Mouse (Mus musculus) neural tube, embryonic 15.5 days (tissue): ENCODE results near the gene Cyfip2. TPM values are rescaled to one million over a fixed set of nuclear protein-coding genes. Genes with fewer than 3 reads are reported as not detected.
A peak's percentile ranks its signal among the peaks of the same experiment; 100 is the strongest.

Experiments
- ATAC-seq: fragments of 200-750 bp; cut with Nextera tagmentation; 2 replicates; pipeline ENCODE4 v1.8.0; 2017; ENCODE audit warnings: mild to moderate bottlenecking, moderate TSS enrichment, moderate library complexity; ENCODE audit not compliant: low FRiP score
- H3K27ac ChIP-seq: fragments of 300-500 bp; sonication (generic); replicated peaks from 2 replicates; pipeline ENCODE4 v1.5.1; 2015; ENCODE audit warnings: mild to moderate bottlenecking, inconsistent platforms
- H3K27me3 ChIP-seq: fragments of 300-500 bp; sonication (generic); replicated peaks from 2 replicates; pipeline ENCODE4 v1.6.1; 2015; ENCODE audit warnings: inconsistent platforms
- H3K36me3 ChIP-seq: fragments of 300-500 bp; sonication (generic); 2 replicates; pipeline ENCODE4 v1.6.1; 2015; ENCODE audit warnings: inconsistent platforms
- H3K4me1 ChIP-seq: fragments of 300-500 bp; sonication (generic); 2 replicates; pipeline ENCODE4 v1.6.1; 2015; ENCODE audit warnings: inconsistent platforms
- H3K4me2 ChIP-seq: fragments of 300-500 bp; sonication (generic); 2 replicates; pipeline ENCODE4 v1.6.1; 2015; ENCODE audit warnings: inconsistent platforms, mild to moderate bottlenecking, moderate library complexity
- H3K4me3 ChIP-seq: fragments of 300-500 bp; sonication (generic); replicated peaks from 2 replicates; pipeline ENCODE4 v1.5.1; 2015; ENCODE audit warnings: mild to moderate bottlenecking, inconsistent platforms
- H3K9ac ChIP-seq: fragments of 300-500 bp; sonication (generic); replicated peaks from 2 replicates; pipeline ENCODE4 v1.6.1; 2015; ENCODE audit warnings: mild to moderate bottlenecking, inconsistent platforms
- H3K9me3 ChIP-seq: fragments of 300-500 bp; sonication (generic); replicated peaks from 2 replicates; pipeline ENCODE4 v1.6.1; 2016; ENCODE audit warnings: inconsistent platforms
- WGBS: fragments of 180-500 bp; shearing (Covaris S2); methylation state at CpG from one replicate; pipeline ENCODE4 v1.1.7; 2015; ENCODE audit warnings: mixed read lengths; 5-methylcytosine and 5-hydroxymethylcytosine counted together
- polyA plus RNA-seq: library from polyadenylated mRNA; unstranded; fragments of >200 nt; fragmentation: Nextera tagmentation; extraction: Ambion mirVana; gene quantifications from 2 replicates; pipeline ENCODE4 v1.2.1, GENCODE M21; 2015

Gene Cyfip2
- polyA plus RNA-seq, 1 experiment from 2014 or later: 91.1 TPM

GRCm38 (mm10) chr11:46289022-46289421 is 23.6 kb downstream of the Cyfip2 start:
- ATAC-seq: no peak
- Histone ChIP-seq H3K27me3 (no peaks in the 10 kb centered on the region), H3K9me3 (no peaks in the 10 kb centered on the region), H3K36me3 (peaks cover 40% of the 10 kb centered on the region), H3K9ac (no peak overlapping the region), H3K4me1 (peaks cover 14% of the 10 kb centered on the region), H3K4me3 (no peak overlapping the region), H3K4me2 (no peak overlapping the region), H3K27ac (no peak overlapping the region)
- 28% methylated on average over 4 of the region's 4 CpGs for WGBS

GRCm38 (mm10) chr11:46288091-46288490 is 24.6 kb downstream of the Cyfip2 start:
- 75% methylated on average over 5 of the region's 5 CpGs for WGBS
- H3K36me3 ChIP-seq: peaks cover 50% of the 10 kb centered on the region
- H3K4me1 ChIP-seq: peaks cover 14% of the 10 kb centered on the region
- H3K4me3 ChIP-seq: no peak overlapping the region
- H3K27me3 ChIP-seq: no peaks in the 10 kb centered on the region
- H3K27ac ChIP-seq: no peak overlapping the region
- H3K9ac ChIP-seq: no peak overlapping the region
- H3K4me2 ChIP-seq: no peak overlapping the region
- ATAC-seq: no peak
- H3K9me3 ChIP-seq: no peaks in the 10 kb centered on the region

GRCm38 (mm10) chr11:46286803-46287202 is 25.9 kb downstream of the Cyfip2 start:
- WGBS: 37% methylated on average over 6 of the region's 6 CpGs

DNA sequence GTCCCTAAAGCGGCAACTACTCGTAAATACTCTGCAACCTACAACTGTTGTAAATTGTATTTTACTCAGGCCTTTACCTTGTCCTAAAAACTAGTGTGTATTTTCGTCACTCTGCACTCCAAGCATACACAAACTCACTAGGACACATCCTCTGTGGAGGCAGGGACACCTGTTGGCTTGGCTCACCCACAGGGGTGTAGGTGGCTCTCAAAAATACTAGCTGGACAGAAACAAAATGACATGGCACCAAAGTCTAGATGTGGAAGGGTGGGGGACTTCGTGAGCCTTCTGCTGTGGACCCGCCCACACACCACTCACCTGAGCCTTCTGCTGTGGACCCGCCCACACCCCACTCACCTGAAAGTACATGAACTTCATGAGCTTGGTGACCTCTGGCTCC is 28.9 kb downstream of the Cyfip2 start:
- H3K4me2 ChIP-seq: no peak overlapping the region
- WGBS: 93% methylated on average over 6 of the region's 6 CpGs

More at GRCm38 (mm10) chr11:46286803-46287202, 25.9 kb downstream of the Cyfip2 start:
- Histone ChIP-seq H3K27ac (no peak overlapping the region), H3K4me2 (no peak overlapping the region), H3K27me3 (no peaks in the 10 kb centered on the region), H3K36me3 (peaks cover 63% of the 10 kb centered on the region), H3K9ac (no peak overlapping the region), H3K4me1 (peaks cover 14% of the 10 kb centered on the region), H3K4me3 (no peak overlapping the region), H3K9me3 (no peaks in the 10 kb centered on the region)
- ATAC-seq: no peak

GRCm38 (mm10) chr11:46282612-46283011 is 30.0 kb downstream of the Cyfip2 start:
- 93% methylated on average over 5 of the region's 5 CpGs for WGBS

More for the DNA sequence above, 28.9 kb downstream of the Cyfip2 start:
- no peak for ATAC-seq
- no peak overlapping the region for H3K4me3 ChIP-seq
- no peak overlapping the region for H3K27ac ChIP-seq
- peaks cover 4% of the 10 kb centered on the region; the same call in 1 of the 2 replicates for H3K4me1 ChIP-seq
- no peaks in the 10 kb centered on the region for H3K9me3 ChIP-seq
- no peaks in the 10 kb centered on the region for H3K27me3 ChIP-seq
- H3K36me3 ChIP-seq: peaks cover 75% of the 10 kb centered on the region
- no peak overlapping the region for H3K9ac ChIP-seq

GRCm38 (mm10) chr11:46278709-46279108 is 34.0 kb downstream of the Cyfip2 start:
- ATAC-seq: no peak
- 82% methylated on average over 12 of the region's 12 CpGs for WGBS
- Histone ChIP-seq H3K27ac (no peak overlapping the region), H3K4me2 (no peak overlapping the region), H3K27me3 (no peaks in the 10 kb centered on the region), H3K36me3 (peaks cover 87% of the 10 kb centered on the region), H3K9ac (no peak overlapping the region), H3K9me3 (no peaks in the 10 kb centered on the region), H3K4me1 (no peaks in the 10 kb centered on the region), H3K4me3 (no peak overlapping the region)

More at GRCm38 (mm10) chr11:46282612-46283011, 30.0 kb downstream of the Cyfip2 start:
- no peaks in the 10 kb centered on the region for H3K9me3 ChIP-seq
- no peak overlapping the region for H3K27ac ChIP-seq
- peaks cover 4% of the 10 kb centered on the region; the same call in 1 of the 2 replicates for H3K4me1 ChIP-seq
- ATAC-seq: no peak
- no peak overlapping the region for H3K9ac ChIP-seq
- H3K4me2 ChIP-seq: no peak overlapping the region
- H3K36me3 ChIP-seq: peaks cover 76% of the 10 kb centered on the region
- no peak overlapping the region for H3K4me3 ChIP-seq
- H3K27me3 ChIP-seq: no peaks in the 10 kb centered on the region

DNA sequence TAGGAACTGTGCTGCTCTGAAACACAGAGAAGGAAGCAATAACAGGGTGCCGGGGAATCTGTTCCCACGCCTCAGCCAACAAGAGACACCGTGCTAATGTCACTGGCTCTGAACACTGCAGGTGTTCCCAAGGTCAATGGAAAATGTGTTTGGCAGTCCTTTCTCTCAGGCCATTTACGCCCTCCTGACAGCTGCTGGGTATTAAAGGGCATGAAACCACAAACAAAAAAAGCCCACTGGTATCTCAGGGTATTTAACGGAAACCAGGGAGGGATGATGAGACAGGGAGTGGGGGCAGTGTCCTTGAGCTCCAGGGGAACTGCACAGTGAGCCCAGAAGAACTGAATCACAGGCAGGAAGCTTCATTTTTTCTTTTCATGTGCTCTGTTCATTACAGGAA is 34.5 kb downstream of the Cyfip2 start:
- Histone ChIP-seq H3K9me3 (no peaks in the 10 kb centered on the region), H3K36me3 (peaks cover 87% of the 10 kb centered on the region), H3K4me1 (no peaks in the 10 kb centered on the region), H3K9ac (no peak overlapping the region), H3K27me3 (no peaks in the 10 kb centered on the region), H3K4me3 (no peak overlapping the region), H3K4me2 (no peak overlapping the region), H3K27ac (no peak overlapping the region)
- 50% methylated on average over 5 of the region's 5 CpGs for WGBS
- ATAC-seq: no peak

GRCm38 (mm10) chr11:46276778-46277177 is 35.9 kb downstream of the Cyfip2 start:
- ATAC-seq: no peak
- no peaks in the 10 kb centered on the region for H3K9me3 ChIP-seq
- peaks cover 82% of the 10 kb centered on the region for H3K36me3 ChIP-seq
- WGBS: 49% methylated on average over 5 of the region's 5 CpGs
- H3K4me3 ChIP-seq: no peak overlapping the region
- H3K27me3 ChIP-seq: no peaks in the 10 kb centered on the region
- no peak overlapping the region for H3K27ac ChIP-seq
- no peak overlapping the region for H3K9ac ChIP-seq
- no peak overlapping the region for H3K4me2 ChIP-seq
- H3K4me1 ChIP-seq: no peaks in the 10 kb centered on the region

DNA sequence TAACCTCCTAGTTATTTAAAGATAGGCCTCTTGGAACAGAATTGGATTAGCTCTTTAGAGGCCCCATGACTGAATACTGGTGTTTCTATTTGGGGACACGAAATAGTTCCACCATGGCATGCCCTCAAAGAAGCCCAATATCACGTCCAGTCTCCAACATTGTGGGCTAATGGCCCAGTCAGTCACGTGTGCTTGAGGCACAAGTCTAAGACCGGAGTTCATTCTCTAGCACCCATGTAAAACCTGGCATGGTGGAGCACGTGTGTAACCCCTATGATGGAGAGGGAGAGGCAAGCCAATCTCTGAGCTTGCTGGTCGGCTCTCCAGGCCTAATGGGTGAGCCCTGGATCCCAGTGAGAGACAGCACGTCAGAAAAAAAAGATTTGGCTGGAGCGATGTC is 36.5 kb downstream of the Cyfip2 start:
- Histone ChIP-seq H3K36me3 (peaks cover 82% of the 10 kb centered on the region), H3K27me3 (no peaks in the 10 kb centered on the region), H3K27ac (no peak overlapping the region), H3K4me1 (no peaks in the 10 kb centered on the region), H3K4me2 (no peak overlapping the region), H3K4me3 (no peak overlapping the region), H3K9ac (no peak overlapping the region), H3K9me3 (no peaks in the 10 kb centered on the region)
- no peak for ATAC-seq
- WGBS: 93% methylated on average over 8 of the region's 8 CpGs

DNA sequence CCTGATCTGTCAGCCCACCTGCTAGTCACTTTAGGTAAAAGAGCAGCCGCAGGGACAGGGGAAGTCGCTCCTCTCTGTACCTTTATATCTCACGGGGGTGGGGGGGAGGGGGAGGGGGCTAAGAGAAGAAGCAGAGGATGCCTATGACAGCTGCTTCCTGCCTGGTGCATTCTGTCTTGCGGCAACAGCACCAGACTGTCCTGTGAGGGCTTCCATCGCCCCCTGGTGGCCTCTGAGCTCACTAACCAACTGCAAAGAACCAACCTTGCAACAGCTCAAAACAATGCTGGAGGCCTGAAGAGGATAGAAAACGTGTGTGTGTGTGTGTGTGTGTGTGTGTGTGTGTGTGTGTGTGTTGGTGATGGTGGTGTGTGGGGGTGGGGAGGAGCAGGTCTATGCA is 37.4 kb downstream of the Cyfip2 start:
- no peak overlapping the region for H3K9ac ChIP-seq
- peaks cover 83% of the 10 kb centered on the region for H3K36me3 ChIP-seq
- H3K4me1 ChIP-seq: no peaks in the 10 kb centered on the region
- H3K27ac ChIP-seq: no peak overlapping the region
- no peaks in the 10 kb centered on the region for H3K27me3 ChIP-seq
- WGBS: 10% methylated on average over 6 of the region's 6 CpGs
- ATAC-seq: peak; percentile 80
- H3K9me3 ChIP-seq: no peaks in the 10 kb centered on the region
- H3K4me2 ChIP-seq: no peak overlapping the region
- H3K4me3 ChIP-seq: no peak overlapping the region

DNA sequence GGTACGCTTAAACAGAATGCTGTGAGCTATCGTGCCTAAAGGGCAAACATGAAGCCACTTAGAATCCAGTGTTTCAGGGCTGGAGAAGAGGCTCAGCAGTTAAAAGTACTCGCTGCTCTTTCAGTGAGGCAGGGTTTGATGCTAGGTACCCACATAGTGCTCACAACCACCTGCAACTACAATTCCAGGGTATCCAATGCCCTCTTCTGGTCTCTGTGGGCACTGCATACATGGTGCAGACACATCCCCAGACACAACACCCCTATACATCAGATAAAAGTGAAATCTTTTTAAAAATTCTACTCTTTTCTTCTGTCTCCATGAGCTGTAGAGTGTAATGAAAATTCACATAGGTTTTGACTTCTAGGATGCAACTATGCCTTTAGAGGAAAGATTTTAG is 38.7 kb downstream of the Cyfip2 start:
- H3K4me2 ChIP-seq: no peak overlapping the region
- H3K9ac ChIP-seq: no peak overlapping the region
- H3K9me3 ChIP-seq: no peaks in the 10 kb centered on the region
- no peak overlapping the region for H3K4me3 ChIP-seq
- H3K4me1 ChIP-seq: no peaks in the 10 kb centered on the region
- no peaks in the 10 kb centered on the region for H3K27me3 ChIP-seq
- peaks cover 82% of the 10 kb centered on the region for H3K36me3 ChIP-seq
- no peak for ATAC-seq
- H3K27ac ChIP-seq: no peak overlapping the region
- 97% methylated on average over 3 of the region's 3 CpGs for WGBS

DNA sequence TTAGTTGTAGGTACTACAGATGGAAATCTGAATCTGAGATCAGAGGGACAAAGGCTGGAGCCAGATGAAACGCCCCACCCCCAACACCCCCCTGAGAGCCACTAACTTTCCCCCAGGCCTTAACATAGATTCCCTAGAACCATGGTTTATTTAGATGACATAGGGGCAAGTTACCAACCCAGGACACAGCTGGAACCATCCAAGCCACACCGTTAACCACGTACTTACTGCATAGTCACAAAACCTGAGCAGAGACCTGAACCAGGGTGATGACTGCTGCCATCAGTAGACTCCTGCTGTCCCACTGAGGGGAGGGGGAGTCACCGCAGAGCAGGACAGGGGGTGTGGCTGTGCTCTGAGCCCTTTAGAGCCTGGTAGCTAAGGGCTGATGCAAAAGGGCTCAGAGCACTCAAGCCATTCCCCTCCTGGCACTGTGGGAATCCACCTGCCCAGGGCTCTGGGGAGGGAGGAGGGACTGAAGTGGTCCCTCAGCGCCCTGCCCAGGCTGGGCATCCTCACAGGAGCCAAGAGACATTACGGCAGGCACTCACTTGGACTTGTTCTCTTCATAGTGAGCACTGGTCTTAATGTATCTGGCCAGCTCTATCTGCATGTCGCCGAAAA is 40.5 kb downstream of the Cyfip2 start:
- Histone ChIP-seq H3K27me3 (no peaks in the 10 kb centered on the region), H3K4me2 (no peak overlapping the region), H3K36me3 (peaks cover 75% of the 10 kb centered on the region), H3K27ac (no peak overlapping the region), H3K9me3 (no peaks in the 10 kb centered on the region), H3K4me3 (no peak overlapping the region), H3K4me1 (no peaks in the 10 kb centered on the region), H3K9ac (no peak overlapping the region)
- WGBS: 70% methylated on average over 8 of the region's 8 CpGs
- ATAC-seq: no peak
